Mouse (Mus musculus): ENCODE data around the gene Plekhm3. TPM values are rescaled to one million over a fixed set of nuclear protein-coding genes. Genes with fewer than 3 reads are reported as not detected.
A peak's percentile ranks its signal among the peaks of the same experiment; 100 is the strongest.

Gene Plekhm3
- polyA plus RNA-seq, 1 experiment from 2014 or later = 1.7 TPM

GRCm38 (mm10) chr1:64826348-64827103, 130.1 kb downstream of the Plekhm3 start:
- Histone ChIP-seq H3K9me3 (replicated peaks) (no peaks in the 10 kb centered on the region), H3K27me3 (no peaks in the 10 kb centered on the region), H3K4me2 (no peak overlapping the region), H3K36me3 (replicated peaks) (no peaks in the 10 kb centered on the region), H3K9ac (no peak overlapping the region), H3K4me3 (replicated peaks) (no peak overlapping the region), H3K27ac (replicated peaks) (no peak overlapping the region), H3K4me1 (replicated peaks) (no peaks in the 10 kb centered on the region)
- 57% methylated on average over 6 of the region's 6 CpGs for WGBS (ENCODE audit: insufficient replicate concordance)
- ATAC-seq (ENCODE audit: insufficient read depth) = no peak

- Histone ChIP-seq H3K4me2 (no peak overlapping the region), H3K27ac (replicated peaks) (no peak overlapping the region), H3K9me3 (replicated peaks) (no peaks in the 10 kb centered on the region), H3K9ac (no peak overlapping the region), H3K36me3 (replicated peaks) (no peaks in the 10 kb centered on the region), H3K27me3 (no peaks in the 10 kb centered on the region), H3K4me1 (replicated peaks) (no peaks in the 10 kb centered on the region), H3K4me3 (replicated peaks) (no peak overlapping the region)
- WGBS (ENCODE audit: insufficient replicate concordance) = 24% methylated on average over 6 of the region's 6 CpGs
- no peak for ATAC-seq (ENCODE audit: insufficient read depth)
Measured at GRCm38 (mm10) chr1:64823564-64823963, 133.1 kb downstream of the Plekhm3 start.

- H3K27me3 ChIP-seq = no peaks in the 10 kb centered on the region
- H3K9me3 ChIP-seq (replicated peaks) = no peaks in the 10 kb centered on the region
- H3K9ac ChIP-seq = no peak overlapping the region
- 62% methylated on average over 5 of the region's 5 CpGs for WGBS (ENCODE audit: insufficient replicate concordance)
- no peaks in the 10 kb centered on the region for H3K36me3 ChIP-seq (replicated peaks)
- no peak for ATAC-seq (ENCODE audit: insufficient read depth)
- no peak overlapping the region for H3K27ac ChIP-seq (replicated peaks)
- H3K4me1 ChIP-seq (replicated peaks) = no peaks in the 10 kb centered on the region
- H3K4me2 ChIP-seq = no peak overlapping the region
- H3K4me3 ChIP-seq (replicated peaks) = no peak overlapping the region
Measured at GRCm38 (mm10) chr1:64817709-64818108, 138.9 kb downstream of the Plekhm3 start.

GRCm38 (mm10) chr1:64813182-64813581, 143.4 kb downstream of the Plekhm3 start:
- Histone ChIP-seq H3K4me3 (replicated peaks) (no peak overlapping the region), H3K27ac (replicated peaks) (no peak overlapping the region), H3K36me3 (replicated peaks) (no peaks in the 10 kb centered on the region), H3K9ac (no peak overlapping the region), H3K4me2 (no peak overlapping the region), H3K27me3 (no peaks in the 10 kb centered on the region), H3K4me1 (replicated peaks) (no peaks in the 10 kb centered on the region), H3K9me3 (replicated peaks) (no peaks in the 10 kb centered on the region)
- WGBS (ENCODE audit: insufficient replicate concordance) = 82% methylated on average over 2 of the region's 2 CpGs
- no peak for ATAC-seq (ENCODE audit: insufficient read depth)

- no peaks in the 10 kb centered on the region for H3K27me3 ChIP-seq
- H3K36me3 ChIP-seq (replicated peaks) = no peaks in the 10 kb centered on the region
- no peaks in the 10 kb centered on the region for H3K9me3 ChIP-seq (replicated peaks)
- H3K4me1 ChIP-seq (replicated peaks) = no peaks in the 10 kb centered on the region
- H3K4me3 ChIP-seq (replicated peaks) = no peak overlapping the region
- 31% methylated on average over 1 of the region's 1 CpGs for WGBS (ENCODE audit: insufficient replicate concordance)
- H3K4me2 ChIP-seq = no peak overlapping the region
- H3K9ac ChIP-seq = no peak overlapping the region
- no peak for ATAC-seq (ENCODE audit: insufficient read depth)
- no peak overlapping the region for H3K27ac ChIP-seq (replicated peaks)
Measured at GRCm38 (mm10) chr1:64811956-64812355, 144.7 kb downstream of the Plekhm3 start.

- Histone ChIP-seq H3K9me3 (replicated peaks) (no peaks in the 10 kb centered on the region), H3K4me1 (replicated peaks) (no peaks in the 10 kb centered on the region), H3K27me3 (no peaks in the 10 kb centered on the region), H3K36me3 (replicated peaks) (no peaks in the 10 kb centered on the region), H3K4me2 (no peak overlapping the region), H3K27ac (replicated peaks) (no peak overlapping the region), H3K4me3 (replicated peaks) (no peak overlapping the region), H3K9ac (no peak overlapping the region)
- WGBS (ENCODE audit: insufficient replicate concordance) = 53% methylated on average over 2 of the region's 2 CpGs
- no peak for ATAC-seq (ENCODE audit: insufficient read depth)
Measured at GRCm38 (mm10) chr1:64809085-64809484, 147.5 kb downstream of the Plekhm3 start.

- WGBS (ENCODE audit: insufficient replicate concordance) = 62% methylated on average over 1 of the region's 1 CpGs
- ATAC-seq (ENCODE audit: insufficient read depth) = no peak
Measured at GRCm38 (mm10) chr1:64807766-64808165, 148.9 kb downstream of the Plekhm3 start.

GRCm38 (mm10) chr1:64805217-64805616, 151.4 kb downstream of the Plekhm3 start:
- Histone ChIP-seq H3K36me3 (replicated peaks) (no peaks in the 10 kb centered on the region), H3K4me1 (replicated peaks) (no peaks in the 10 kb centered on the region), H3K27me3 (no peaks in the 10 kb centered on the region), H3K9ac (no peak overlapping the region), H3K4me3 (replicated peaks) (no peak overlapping the region), H3K9me3 (replicated peaks) (no peaks in the 10 kb centered on the region), H3K27ac (replicated peaks) (no peak overlapping the region), H3K4me2 (no peak overlapping the region)
- WGBS (ENCODE audit: insufficient replicate concordance) = 51% methylated on average over 2 of the region's 2 CpGs
- no peak for ATAC-seq (ENCODE audit: insufficient read depth)

More at GRCm38 (mm10) chr1:64807766-64808165, 148.9 kb downstream of the Plekhm3 start:
- Histone ChIP-seq H3K4me2 (no peak overlapping the region), H3K9me3 (replicated peaks) (no peaks in the 10 kb centered on the region), H3K27ac (replicated peaks) (no peak overlapping the region), H3K36me3 (replicated peaks) (no peaks in the 10 kb centered on the region), H3K4me1 (replicated peaks) (no peaks in the 10 kb centered on the region), H3K9ac (no peak overlapping the region), H3K4me3 (replicated peaks) (no peak overlapping the region), H3K27me3 (no peaks in the 10 kb centered on the region)

- Histone ChIP-seq H3K9ac (no peak overlapping the region), H3K9me3 (replicated peaks) (no peaks in the 10 kb centered on the region), H3K4me3 (replicated peaks) (no peak overlapping the region), H3K4me1 (replicated peaks) (peaks cover 4% of the 10 kb centered on the region), H3K36me3 (replicated peaks) (no peaks in the 10 kb centered on the region), H3K27ac (replicated peaks) (no peak overlapping the region), H3K4me2 (no peak overlapping the region), H3K27me3 (no peaks in the 10 kb centered on the region)
- 63% methylated on average over 6 of the region's 6 CpGs for WGBS (ENCODE audit: insufficient replicate concordance)
- ATAC-seq (ENCODE audit: insufficient read depth) = no peak
Measured at GRCm38 (mm10) chr1:64802631-64803030, 154.0 kb downstream of the Plekhm3 start.

- Histone ChIP-seq H3K4me3 (replicated peaks) (no peak overlapping the region), H3K9ac (no peak overlapping the region), H3K27me3 (no peaks in the 10 kb centered on the region), H3K27ac (replicated peaks) (no peak overlapping the region), H3K4me2 (no peak overlapping the region), H3K9me3 (replicated peaks) (no peaks in the 10 kb centered on the region), H3K36me3 (replicated peaks) (no peaks in the 10 kb centered on the region), H3K4me1 (replicated peaks) (peaks cover 35% of the 10 kb centered on the region)
- 0 out of 2 replicates have a peak, but pooled peaks have one; percentile 42 for ATAC-seq (ENCODE audit: insufficient read depth)
- WGBS (ENCODE audit: insufficient replicate concordance) = 15% methylated on average over 3 of the region's 3 CpGs
Measured at GRCm38 (mm10) chr1:64797621-64798020, 159.0 kb downstream of the Plekhm3 start.

- 38% methylated on average over 6 of the region's 6 CpGs for WGBS (ENCODE audit: insufficient replicate concordance)
- H3K27me3 ChIP-seq = no peaks in the 10 kb centered on the region
- H3K4me1 ChIP-seq (replicated peaks) = peaks cover 41% of the 10 kb centered on the region
- H3K4me3 ChIP-seq (replicated peaks) = no peak overlapping the region
- H3K36me3 ChIP-seq (replicated peaks) = no peaks in the 10 kb centered on the region
- no peak overlapping the region for H3K9ac ChIP-seq
- no peak overlapping the region for H3K4me2 ChIP-seq
- no peak overlapping the region for H3K27ac ChIP-seq (replicated peaks)
- no peaks in the 10 kb centered on the region for H3K9me3 ChIP-seq (replicated peaks)
- no peak for ATAC-seq (ENCODE audit: insufficient read depth)
Measured at GRCm38 (mm10) chr1:64796867-64797582, 159.6 kb downstream of the Plekhm3 start.

All from liver, embryonic 15.5 days (tissue).